Mouse (Mus musculus) bone marrow, adult 2 months (tissue): ENCODE measurements around the gene Tbcd.

Experiments
- CTCF ChIP-seq: fragments of 200-500 bp; IDR thresholded peaks from 2 replicates; pipeline ENCODE4 v1.5.1; 2011; ENCODE audit warnings: low read length, control low read depth; ENCODE audit not compliant: control insufficient read depth, insufficient read depth
- POLR2A ChIP-seq: fragments of 200-500 bp; IDR thresholded peaks from 2 replicates; pipeline ENCODE4 v1.6.1; 2011; ENCODE audit warnings: low read depth, mild to moderate bottlenecking, control low read depth, low read length, borderline replicate concordance; ENCODE audit not compliant: control insufficient read depth

- no peak for TF ChIP-seq CTCF
- TF ChIP-seq POLR2A, result no peak
Observed at GRCm38 (mm10) chr11:121597254-121597653, 145.5 kb downstream of the Tbcd start.
